Mouse (Mus musculus) midbrain, embryonic 11.5 days (tissue): Measurements from ENCODE around the gene Podn. TPM values are rescaled to one million over a fixed set of nuclear protein-coding genes. Genes with fewer than 3 reads are reported as not detected.

Source experiments
- ATAC-seq: fragments of 200-750 bp; cut with Nextera tagmentation; 2 replicates; pipeline ENCODE4 v1.8.0; 2017; ENCODE audit warnings: moderate TSS enrichment, moderate library complexity; ENCODE audit not compliant: low FRiP score
- DNase-seq: peaks from one replicate; pipeline ENCODE4 v3.0.0; 2015; ENCODE audit warnings: low spot score; ENCODE audit errors: missing footprints
- H3K27ac ChIP-seq: fragments of 300-500 bp; sonication (generic); 2 replicates; pipeline ENCODE4 v1.5.1; 2014; ENCODE audit warnings: low read depth, low read length
- H3K27me3 ChIP-seq: fragments of 300-500 bp; sonication (generic); 2 replicates; pipeline ENCODE4 v1.6.1; 2014; ENCODE audit warnings: mild to moderate bottlenecking, low read length, moderate library complexity, mixed read lengths; ENCODE audit not compliant: control insufficient read depth, insufficient read depth
- H3K36me3 ChIP-seq: fragments of 300-500 bp; sonication (generic); 2 replicates; pipeline ENCODE4 v1.6.1; 2014; ENCODE audit warnings: mild to moderate bottlenecking, low read length, moderate library complexity, mixed read lengths; ENCODE audit not compliant: control insufficient read depth, insufficient read depth
- H3K4me1 ChIP-seq: fragments of 300-500 bp; sonication (generic); 2 replicates; pipeline ENCODE4 v1.6.1; 2014; ENCODE audit warnings: low read length; ENCODE audit not compliant: control insufficient read depth, insufficient read depth
- H3K4me2 ChIP-seq: fragments of 300-500 bp; sonication (generic); 2 replicates; pipeline ENCODE4 v1.6.1; 2014; ENCODE audit warnings: mild to moderate bottlenecking, moderate library complexity
- H3K4me3 ChIP-seq: fragments of 300-500 bp; sonication (generic); 2 replicates; pipeline ENCODE4 v1.5.1; 2014; ENCODE audit warnings: low read depth, low read length
- H3K9ac ChIP-seq: fragments of 300-500 bp; sonication (generic); 2 replicates; pipeline ENCODE4 v1.6.1; 2014; ENCODE audit warnings: low read length
- H3K9me3 ChIP-seq: fragments of 300-500 bp; sonication (generic); 2 replicates; pipeline ENCODE4 v1.6.1; 2016; ENCODE audit warnings: low read length; ENCODE audit not compliant: control insufficient read depth
- WGBS: fragments of 180-500 bp; shearing (Covaris S2); extraction: QIAGEN DNeasy Blood & Tissue Kit; methylation state at CpG from one replicate; pipeline ENCODE4 v1.1.7; 2014; 5-methylcytosine and 5-hydroxymethylcytosine counted together
- polyA plus RNA-seq: library from polyadenylated mRNA; unstranded; fragments of >200 nt; fragmentation: Nextera tagmentation; extraction: Ambion mirVana; gene quantifications from 2 replicates; pipeline ENCODE4 v1.2.1, GENCODE M21; 2014

Podn gene
- polyA plus RNA-seq, 1 experiment from 2014 or later, result 0.45 TPM

- H3K4me3 ChIP-seq, result no peak overlapping the region
- DNase-seq (no peak), ATAC-seq (no peak)
- no peaks in the 10 kb centered on the region for H3K36me3 ChIP-seq
- H3K4me2 ChIP-seq, result no peak overlapping the region
- H3K27ac ChIP-seq, result no peak overlapping the region
- H3K4me1 ChIP-seq, result no peaks in the 10 kb centered on the region
- no peaks in the 10 kb centered on the region; the same call in 1 of the 2 replicates for H3K9me3 ChIP-seq
- H3K9ac ChIP-seq, result no peak overlapping the region
- WGBS, result 89% methylated on average over 4 of the region's 4 CpGs
- no peaks in the 10 kb centered on the region for H3K27me3 ChIP-seq
Observed at GRCm38 (mm10) chr4:108126260-108126659, 30.0 kb upstream of the Podn start.

GRCm38 (mm10) chr4:108124104-108124503 lies 27.9 kb upstream of the Podn start:
- Histone ChIP-seq H3K9ac (no peak overlapping the region), H3K27me3 (no peaks in the 10 kb centered on the region), H3K27ac (no peak overlapping the region)

GRCm38 (mm10) chr4:108117924-108118876 lies 22.0 kb upstream of the Podn start:
- H3K4me2 ChIP-seq, result peak overlapping the region; percentile 51
- H3K9ac ChIP-seq, result peak overlapping the region; percentile 39
- WGBS, result 13% methylated on average over 43 of the region's 45 CpGs
- no peak overlapping the region for H3K27ac ChIP-seq
- H3K36me3 ChIP-seq, result no peaks in the 10 kb centered on the region
- H3K9me3 ChIP-seq, result no peaks in the 10 kb centered on the region
- no peaks in the 10 kb centered on the region for H3K27me3 ChIP-seq
- peak; percentile 99 for DNase-seq
- ATAC-seq, result peak; percentile 94
- H3K4me1 ChIP-seq, result no peaks in the 10 kb centered on the region
- H3K4me3 ChIP-seq, result peak overlapping the region; percentile 36

More at GRCm38 (mm10) chr4:108124104-108124503, 27.9 kb upstream of the Podn start:
- Histone ChIP-seq H3K4me2 (no peak overlapping the region), H3K36me3 (no peaks in the 10 kb centered on the region), H3K9me3 (no peaks in the 10 kb centered on the region; the same call in 1 of the 2 replicates), H3K4me3 (no peak overlapping the region), H3K4me1 (no peaks in the 10 kb centered on the region)
- no peak for DNase-seq
- WGBS, result 100% methylated on average over 1 of the region's 1 CpGs
- no peak for ATAC-seq

GRCm38 (mm10) chr4:108117488-108117887 lies 21.2 kb upstream of the Podn start:
- Histone ChIP-seq H3K9me3 (no peaks in the 10 kb centered on the region), H3K27me3 (no peaks in the 10 kb centered on the region), H3K4me3 (no peak overlapping the region), H3K36me3 (no peaks in the 10 kb centered on the region), H3K27ac (no peak overlapping the region), H3K9ac (no peak overlapping the region), H3K4me2 (no peak overlapping the region), H3K4me1 (no peaks in the 10 kb centered on the region)
- DNase-seq (no peak), ATAC-seq (no peak)
- 86% methylated on average over 8 of the region's 8 CpGs for WGBS

DNA sequence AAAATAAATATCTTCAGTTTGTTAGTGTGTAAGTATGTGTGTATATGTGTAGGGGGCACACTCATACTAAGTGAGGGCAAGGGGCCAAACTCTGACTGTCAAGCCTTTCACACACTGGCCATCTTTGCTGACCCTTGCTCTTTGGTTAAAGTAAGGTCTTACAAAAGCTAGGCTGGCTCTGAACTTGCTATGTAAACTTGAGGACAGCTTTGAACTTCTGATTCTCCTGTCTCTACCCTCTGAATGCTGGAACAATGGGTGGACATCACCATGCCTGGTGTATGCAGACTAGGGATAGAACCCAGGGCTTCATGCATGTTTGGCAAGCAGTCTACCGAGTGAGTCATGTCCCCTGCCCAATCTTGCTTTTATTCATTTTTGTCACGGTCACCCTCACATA lies 20.2 kb upstream of the Podn start:
- 87% methylated on average over 2 of the region's 2 CpGs for WGBS
- Histone ChIP-seq H3K9ac (no peak overlapping the region), H3K9me3 (no peaks in the 10 kb centered on the region), H3K27me3 (no peaks in the 10 kb centered on the region), H3K36me3 (no peaks in the 10 kb centered on the region), H3K4me2 (no peak overlapping the region), H3K27ac (no peak overlapping the region), H3K4me1 (no peaks in the 10 kb centered on the region), H3K4me3 (no peak overlapping the region)
- no peak for DNase-seq
- no peak for ATAC-seq

DNA sequence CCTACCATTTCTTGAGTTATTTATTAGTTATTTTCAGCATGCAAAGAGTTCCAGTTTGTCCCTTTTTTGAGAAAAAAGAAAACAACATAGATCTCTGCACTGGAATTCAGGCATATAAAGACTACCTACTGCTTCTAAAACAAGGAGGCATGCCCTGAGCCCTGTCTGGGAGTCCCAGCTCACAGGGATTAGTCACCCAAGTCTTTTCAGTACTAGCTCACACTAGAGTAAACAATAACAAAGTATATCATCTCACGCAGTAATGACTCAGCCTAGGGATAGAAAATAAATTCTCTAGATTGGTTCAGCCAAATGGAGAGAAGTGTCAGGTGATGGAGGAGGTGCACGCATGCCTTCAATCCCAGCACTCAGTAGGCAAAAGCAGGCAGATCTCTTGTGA lies 14.5 kb upstream of the Podn start:
- no peak for ATAC-seq
- Histone ChIP-seq H3K4me2 (no peak overlapping the region), H3K27ac (no peak overlapping the region), H3K4me1 (no peaks in the 10 kb centered on the region), H3K27me3 (no peaks in the 10 kb centered on the region), H3K36me3 (no peaks in the 10 kb centered on the region), H3K4me3 (no peak overlapping the region), H3K9me3 (no peaks in the 10 kb centered on the region), H3K9ac (no peak overlapping the region)
- 75% methylated on average over 2 of the region's 2 CpGs for WGBS
- DNase-seq, result no peak

DNA sequence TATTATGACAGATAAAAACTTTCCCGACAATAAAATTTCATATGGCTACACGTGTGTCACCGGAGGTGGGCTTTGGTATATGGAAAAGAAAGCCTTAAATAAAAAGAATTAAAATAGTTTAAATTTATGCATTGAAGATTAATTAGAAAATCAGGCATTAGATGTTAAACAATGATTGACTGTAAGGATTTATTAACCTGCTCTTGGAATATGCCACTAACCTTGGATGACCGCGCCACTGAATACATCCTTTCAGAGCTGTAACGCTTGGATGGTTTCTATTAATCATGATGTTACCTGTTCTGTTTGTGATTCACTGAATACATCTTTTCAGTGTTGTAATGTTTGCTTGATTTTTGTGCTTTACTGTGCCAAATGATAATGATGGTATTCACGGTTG lies 13.5 kb upstream of the Podn start:
- Histone ChIP-seq H3K9ac (no peak overlapping the region), H3K27me3 (no peaks in the 10 kb centered on the region), H3K9me3 (no peaks in the 10 kb centered on the region), H3K36me3 (no peaks in the 10 kb centered on the region), H3K27ac (no peak overlapping the region), H3K4me1 (no peaks in the 10 kb centered on the region), H3K4me3 (no peak overlapping the region), H3K4me2 (no peak overlapping the region)
- DNase-seq, result no peak
- ATAC-seq, result no peak
- 95% methylated on average over 7 of the region's 7 CpGs for WGBS

DNA sequence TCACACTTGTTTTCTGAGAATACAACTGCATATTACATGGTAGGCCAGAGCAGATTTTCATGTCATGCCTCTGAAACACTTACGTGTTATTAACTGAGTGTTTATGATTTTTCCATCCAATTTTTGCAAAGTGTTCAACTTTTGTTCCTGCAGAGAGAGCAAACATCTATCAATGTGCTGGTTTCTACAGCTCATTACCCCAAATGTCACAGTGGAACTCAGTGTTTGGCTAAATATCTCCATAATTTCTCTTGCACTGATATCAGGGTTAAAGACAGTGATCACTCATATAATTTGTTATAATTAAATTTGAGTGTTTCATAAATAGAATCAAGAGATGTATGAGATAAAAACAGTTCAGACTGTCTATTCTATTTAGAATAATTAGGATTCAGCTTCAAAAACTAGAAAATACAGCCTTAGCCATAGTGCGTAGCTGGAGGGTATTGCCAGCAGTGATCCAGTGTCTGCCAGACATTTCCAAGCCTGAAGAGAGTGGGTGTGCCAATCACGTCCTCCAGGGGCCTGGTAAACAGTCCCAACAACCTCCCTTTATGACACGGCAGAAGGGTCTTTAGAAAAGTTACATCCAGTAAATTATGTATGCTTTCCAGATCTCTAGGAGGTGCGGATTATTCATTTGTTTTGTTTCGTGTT lies 3.4 kb downstream of the Podn start:
- no peak overlapping the region for H3K9ac ChIP-seq
- no peaks in the 10 kb centered on the region for H3K4me1 ChIP-seq
- no peak for DNase-seq
- WGBS, result 87% methylated on average over 6 of the region's 6 CpGs
- H3K36me3 ChIP-seq, result no peaks in the 10 kb centered on the region
- no peaks in the 10 kb centered on the region for H3K9me3 ChIP-seq
- no peaks in the 10 kb centered on the region for H3K27me3 ChIP-seq
- H3K27ac ChIP-seq, result no peak overlapping the region
- H3K4me3 ChIP-seq, result no peak overlapping the region
- H3K4me2 ChIP-seq, result no peak overlapping the region
- ATAC-seq, result no peak

GRCm38 (mm10) chr4:108083993-108084392 lies 12.3 kb downstream of the Podn start:
- Histone ChIP-seq H3K27me3 (no peaks in the 10 kb centered on the region), H3K4me3 (no peak overlapping the region), H3K9me3 (no peaks in the 10 kb centered on the region), H3K4me1 (peaks cover 4% of the 10 kb centered on the region; the same call in 1 of the 2 replicates), H3K36me3 (no peaks in the 10 kb centered on the region), H3K4me2 (no peak overlapping the region), H3K9ac (no peak overlapping the region), H3K27ac (no peak overlapping the region)
- ATAC-seq, result no peak
- DNase-seq, result no peak
- WGBS, result 91% methylated on average over 2 of the region's 2 CpGs
